Comparison of ENCODE assay signal across 17 mouse cellular contexts in the genomic region with DNA sequence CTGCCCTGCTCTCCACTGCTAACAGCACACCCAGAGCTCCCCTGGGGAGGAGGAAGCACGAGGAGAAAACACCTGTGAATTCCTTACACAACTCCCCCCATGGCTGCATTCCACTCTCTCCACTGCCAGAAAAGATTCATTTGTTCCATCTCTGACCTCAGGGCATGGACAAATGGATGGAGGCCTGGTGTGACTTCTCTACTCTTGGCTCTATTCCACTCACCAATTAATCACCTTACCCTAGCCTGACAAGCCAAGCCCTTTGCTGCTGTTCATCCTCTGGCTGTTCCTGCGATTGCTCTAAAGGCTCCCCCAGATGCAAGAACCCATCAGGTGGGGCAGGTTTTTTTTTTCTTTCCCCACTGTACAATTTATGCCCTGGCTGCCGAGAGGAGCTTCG.
A peak's percentile ranks its signal among the peaks of the same experiment; 100 is the strongest.
DNase-seq lines count a peak whose midpoint lies in the region; ATAC-seq and TF ChIP-seq lines count a peak whose summit lies in the region.
"Had no signal": no experiment of that assay in that cellular context is flagged by ENCODE, and none has a peak within 500 bp of the region (broad histone marks: within the 10 kb centered on the region; RNA-seq: fewer than 3 reads in every experiment).

No protein-coding gene starts in this region.

- DNase-seq in intestine, embryonic 14.5 days (ENCODE audit: low spot score) = peak; percentile 55
- peak; percentile 9 for DNase-seq in 3134 (ENCODE audit: extremely low read depth, insufficient read length, low spot score)
- peak; percentile 64 for DNase-seq in Patski (ENCODE audit: low read depth, low spot score)
- DNase-seq in forelimb bud, embryonic 11.5 days (ENCODE audit: low read depth, low spot score) = peak; percentile 44
- DNase-seq in cerebellum, postnatal 36 days = no peak
- DNase-seq: adrenal gland, adult 8-10 months; cerebellum, adult 9-10 months; kidney, postnatal 25 days; liver, postnatal 0 days; spleen, adult 18-20 months had no signal

- H3K27me3 ChIP-seq in intestine, embryonic 14.5 days (replicated peaks; ENCODE audit: control insufficient read depth, insufficient read depth, low read length) = no peaks in the 10 kb centered on the region
- H3K27me3 ChIP-seq in intestine, embryonic 15.5 days (replicated peaks) = no peaks in the 10 kb centered on the region
- no peaks in the 10 kb centered on the region for H3K27me3 ChIP-seq in Patski
- H3K27me3 ChIP-seq: midbrain, embryonic 15.5 days; neural tube, embryonic 12.5 days had no signal

- TF ChIP-seq CTCF in Patski (IDR thresholded peaks at IDR 0.05) = no peak

- H3K36me3 ChIP-seq in intestine, embryonic 14.5 days (ENCODE audit: control insufficient read depth, insufficient read depth, low read length) = no peaks in the 10 kb centered on the region
- no peaks in the 10 kb centered on the region for H3K36me3 ChIP-seq in intestine, embryonic 15.5 days
- H3K36me3 ChIP-seq: midbrain, embryonic 15.5 days; neural tube, embryonic 12.5 days had no signal

- no peak overlapping the region for H3K4me3 ChIP-seq in intestine, embryonic 14.5 days (ENCODE audit: low read depth, low read length)
- H3K4me3 ChIP-seq in intestine, embryonic 15.5 days (replicated peaks) = no peak overlapping the region
- H3K4me3 ChIP-seq: midbrain, embryonic 15.5 days; neural tube, embryonic 12.5 days had no signal

- POLR2A ChIA-PET in Patski (lab: Charles Lee) = interaction anchor here (0.6 kb wide), 1 partner anchor 239 kb away, joined by 3 read pairs; no protein-coding TSS in a partner anchor

- CTCF ChIA-PET in Patski (lab: Charles Lee) = no interaction called here

- no peak overlapping the region for H3K27ac ChIP-seq in intestine, embryonic 14.5 days (ENCODE audit: low read depth)
- H3K27ac ChIP-seq in intestine, embryonic 15.5 days = no peak overlapping the region
- H3K27ac ChIP-seq: macrophage; midbrain, embryonic 15.5 days; neural tube, embryonic 12.5 days had no signal

- H3K4me2 ChIP-seq in intestine, embryonic 14.5 days (ENCODE audit: low read length) = no peak overlapping the region
- no peak overlapping the region for H3K4me2 ChIP-seq in intestine, embryonic 15.5 days (replicated peaks)
- H3K4me2 ChIP-seq: midbrain, embryonic 15.5 days; neural tube, embryonic 12.5 days had no signal

- peaks cover 6% of the 10 kb centered on the region; the same call in 1 of the 2 replicates for H3K4me1 ChIP-seq in intestine, embryonic 14.5 days (replicated peaks; ENCODE audit: control insufficient read depth, insufficient read depth, low read length)
- H3K4me1 ChIP-seq in intestine, embryonic 15.5 days (replicated peaks) = peaks cover 6% of the 10 kb centered on the region; the same call in 1 of the 2 replicates
- H3K4me1 ChIP-seq: midbrain, embryonic 15.5 days had no signal

- 21% methylated on average over 4 of the region's 4 CpGs for WGBS in intestine, embryonic 14.5 days
- 31% methylated on average over 4 of the region's 4 CpGs for WGBS in intestine, embryonic 15.5 days

- in situ Hi-C loops in Patski (cut with MboI; ENCODE audit: low pct_unique_long_range_greater_than_20kb) = no loop called here

- peak; percentile 72 for ATAC-seq in intestine, embryonic 14.5 days (replicated peaks; ENCODE audit: low FRiP score, low TSS enrichment, low read depth)
- no peak for ATAC-seq in intestine, embryonic 15.5 days
- ATAC-seq in Patski = peak; percentile 79
- ATAC-seq in megakaryocyte progenitor cell, adult 5-6 weeks (replicated peaks; ENCODE audit: poor library complexity) = no peak
- ATAC-seq: forebrain, embryonic 16.5 days; hindbrain, embryonic 16.5 days; liver, postnatal 0 days; midbrain, embryonic 15.5 days had no signal

- no peaks in the 10 kb centered on the region for H3K9me3 ChIP-seq in intestine, embryonic 14.5 days (ENCODE audit: control insufficient read depth, low read length)
- no peaks in the 10 kb centered on the region for H3K9me3 ChIP-seq in intestine, embryonic 15.5 days
- H3K9me3 ChIP-seq: midbrain, embryonic 15.5 days; neural tube, embryonic 12.5 days had no signal

- no peak overlapping the region for H3K9ac ChIP-seq in intestine, embryonic 14.5 days (ENCODE audit: low read length)
- H3K9ac ChIP-seq in intestine, embryonic 15.5 days = no peak overlapping the region
- H3K9ac ChIP-seq: liver, postnatal 0 days; midbrain, embryonic 15.5 days; neural tube, embryonic 12.5 days had no signal

Comparison
In these comparisons a context has a peak if more than half of its experiments do, and no peak if none do; other contexts are left out.
1. ATAC-seq: peak in intestine, embryonic 14.5 days (single experiment) and Patski (single experiment); none in intestine, embryonic 15.5 days (single experiment) and megakaryocyte progenitor cell, adult 5-6 weeks (single experiment).
2. DNase-seq: peak in intestine, embryonic 14.5 days (single experiment), 3134 (single experiment), Patski (single experiment) and forelimb bud, embryonic 11.5 days (single experiment); none in cerebellum, postnatal 36 days (0 of 2).